Mouse (Mus musculus): ENCODE measurements at regions not wholly inside any gene's neighbourhood (a gene's known extent, or its start where the extent isn't known, plus 50 kb on each side); places are given as distances from the start of the nearest gene placed in this dataset.

DNA sequence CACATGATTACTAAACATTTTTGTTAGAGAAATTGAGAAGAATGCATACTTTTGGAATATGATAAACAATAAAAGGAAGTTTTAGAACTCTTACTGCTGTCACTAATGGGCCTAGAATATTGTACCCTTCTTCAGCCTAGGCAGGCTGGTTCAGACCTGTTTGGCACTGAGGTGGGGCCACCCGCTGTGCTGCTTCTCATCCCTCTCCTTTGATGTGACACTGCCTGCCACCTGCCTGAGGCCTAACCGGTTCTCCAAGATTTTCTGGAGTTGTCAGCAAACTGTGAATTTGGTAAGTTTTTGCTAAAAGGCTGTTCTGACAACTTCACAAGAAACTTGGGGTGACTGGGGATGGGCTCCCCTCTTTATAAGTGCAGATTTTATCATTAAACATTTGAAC is 714.8 kb downstream of the Slitrk1 start:
- TF ChIP-seq UBTF (IDR thresholded peaks at IDR 0.05; ENCODE audit: borderline replicate concordance, insufficient read depth, low read depth, low read length) (no peak), CTCF (IDR thresholded peaks at IDR 0.05 in 2 of 3, conservative IDR thresholded peaks at IDR 0.05 in 1 of 3; ENCODE audit: control insufficient read depth in 1 of 3, insufficient read depth in 1 of 3, low read depth in 2 of 3, low read length in 3 of 3, poor library complexity in 1 of 3, severe bottlenecking in 1 of 3) (no peak), ZKSCAN1 (IDR thresholded peaks at IDR 0.05; ENCODE audit: low read depth, low read length) (no peak), MAFK (IDR thresholded peaks at IDR 0.05; ENCODE audit: borderline replicate concordance, low read depth, low read length) (no peak), TCF12 (IDR thresholded peaks at IDR 0.05; ENCODE audit: low read depth, low read length) (no peak), ETS1 (IDR thresholded peaks at IDR 0.05; ENCODE audit: low read depth, low read length) (no peak), POLR2A (IDR thresholded peaks at IDR 0.05; ENCODE audit: control insufficient read depth in 1 of 2, insufficient read depth in 1 of 2, low read depth in 1 of 2, low read length in 2 of 2, poor library complexity in 1 of 2) (no peak), ZNF384 (IDR thresholded peaks at IDR 0.05; ENCODE audit: low read depth, low read length) (no peak)

Data from MEL (cell line).